Mouse (Mus musculus) cerebellum, adult 2 months (tissue): ENCODE data around the gene Zfp444.

Experiments
- CTCF ChIP-seq: fragments of 200-500 bp; IDR thresholded peaks from 2 replicates; pipeline ENCODE4 v1.5.1; 2011; ENCODE audit warnings: low read depth, mild to moderate bottlenecking, control low read depth, low read length, moderate library complexity, borderline replicate concordance; ENCODE audit not compliant: insufficient read depth
- POLR2A ChIP-seq: fragments of 200-500 bp; IDR thresholded peaks from 2 replicates; pipeline ENCODE4 v1.6.1; 2011; ENCODE audit warnings: low read length, control low read depth, borderline replicate concordance; ENCODE audit not compliant: insufficient read depth

- TF ChIP-seq CTCF = no peak
- TF ChIP-seq POLR2A = no peak
Observed at GRCm38 (mm10) chr7:6186756-6187155, 14.7 kb downstream of the Zfp444 start.
